Mouse (Mus musculus) limb, embryonic 10.5 days (tissue): ENCODE data around the gene Fam214a. TPM values are rescaled to one million over a fixed set of nuclear protein-coding genes. Genes with fewer than 3 reads are reported as not detected.
A peak's percentile ranks its signal among the peaks of the same experiment; 100 is the strongest.

ENCODE experiments used
- DNase-seq: peaks from one replicate; pipeline ENCODE4 v3.0.0-alpha.2; 2017; ENCODE audit warnings: low spot score
- H3K27ac ChIP-seq: fragments of 300-500 bp; sonication (generic); 2 replicates; pipeline ENCODE4 v1.5.1; 2016; ENCODE audit warnings: mild to moderate bottlenecking
- H3K27me3 ChIP-seq: fragments of 300-500 bp; sonication (generic); 2 replicates; pipeline ENCODE4 v1.6.1; 2016; ENCODE audit warnings: low read depth, mild to moderate bottlenecking; ENCODE audit not compliant: poor library complexity, severe bottlenecking
- H3K36me3 ChIP-seq: fragments of 300-500 bp; sonication (generic); 2 replicates; pipeline ENCODE4 v1.6.1; 2016; ENCODE audit warnings: mild to moderate bottlenecking, moderate library complexity
- H3K4me1 ChIP-seq: fragments of 300-500 bp; sonication (generic); 2 replicates; pipeline ENCODE4 v1.6.1; 2016
- H3K4me3 ChIP-seq: fragments of 300-500 bp; sonication (generic); 2 replicates; pipeline ENCODE4 v1.5.1; 2016; ENCODE audit warnings: mild to moderate bottlenecking, moderate library complexity
- H3K9me3 ChIP-seq: fragments of 300-500 bp; sonication (generic); replicated peaks from 2 replicates; pipeline ENCODE4 v1.6.1; 2016; ENCODE audit warnings: mild to moderate bottlenecking
- WGBS: fragments of 180-500 bp; shearing (Covaris S2); methylation state at CpG from one replicate; pipeline ENCODE4 v1.1.7; 2016; 5-methylcytosine and 5-hydroxymethylcytosine counted together
- polyA plus RNA-seq: library from polyadenylated mRNA; unstranded; fragments of >200 nt; fragmentation: Nextera tagmentation; extraction: Ambion mirVana; gene quantifications from 2 replicates; pipeline ENCODE4 v1.2.1, GENCODE M21; 2016

Fam214a gene
- polyA plus RNA-seq, result 4.0 and 6.4 TPM in 2 replicates

GRCm38 (mm10) chr9:74952756-74953247 is at the start of gene Fam214a:
TSS of gene Fam214a (plus strand) at chr9:74952884.
- Histone ChIP-seq H3K4me3 (peak within 1 kb of the TSS; percentile 89), H3K9me3 (no peaks in the 10 kb centered on the region), H3K36me3 (no peaks in the 10 kb centered on the region), H3K27me3 (no peaks in the 10 kb centered on the region), H3K27ac (peak within 1 kb of the TSS; percentile 88), H3K4me1 (peaks cover 15% of the 10 kb centered on the region)
- under 1% methylated on average over 54 of the region's 59 CpGs for WGBS
- peak; percentile 95 for DNase-seq

- Histone ChIP-seq H3K9me3 (no peaks in the 10 kb centered on the region), H3K4me1 (no peaks in the 10 kb centered on the region; the same call in 1 of the 2 replicates), H3K27ac (no peak overlapping the region), H3K36me3 (no peaks in the 10 kb centered on the region), H3K4me3 (no peak overlapping the region), H3K27me3 (no peaks in the 10 kb centered on the region)
- 13% methylated on average over 7 of the region's 7 CpGs for WGBS
- peak; percentile 73 for DNase-seq
Measured at GRCm38 (mm10) chr9:74904866-74905508, 47.7 kb upstream of the Fam214a start.

DNA sequence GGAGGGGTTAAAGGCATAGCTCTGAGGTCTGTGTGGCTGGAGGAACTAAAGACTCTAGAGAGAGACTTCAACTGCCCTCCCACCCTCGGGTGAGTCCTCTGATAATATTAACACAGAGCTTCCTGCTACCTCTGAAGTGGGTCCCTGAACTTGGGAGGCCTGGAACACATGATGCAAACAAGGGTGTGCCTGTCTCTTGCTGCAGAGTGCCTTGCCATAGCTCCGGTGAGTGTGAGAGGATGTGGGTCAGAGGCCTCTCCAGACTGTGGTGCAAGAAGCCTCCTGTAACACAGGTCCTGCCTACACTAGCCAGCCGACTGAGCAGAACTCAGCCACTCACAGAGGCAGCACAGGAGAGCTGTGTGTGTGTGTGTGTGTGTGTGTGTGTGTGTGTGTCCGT is 45.7 kb upstream of the Fam214a start:
- H3K27ac ChIP-seq, result no peak overlapping the region
- H3K9me3 ChIP-seq, result no peaks in the 10 kb centered on the region
- H3K4me1 ChIP-seq, result peaks cover 8% of the 10 kb centered on the region
- no peaks in the 10 kb centered on the region for H3K27me3 ChIP-seq
- H3K36me3 ChIP-seq, result no peaks in the 10 kb centered on the region
- no peak for DNase-seq
- H3K4me3 ChIP-seq, result no peak overlapping the region
- 65% methylated on average over 4 of the region's 4 CpGs for WGBS

DNA sequence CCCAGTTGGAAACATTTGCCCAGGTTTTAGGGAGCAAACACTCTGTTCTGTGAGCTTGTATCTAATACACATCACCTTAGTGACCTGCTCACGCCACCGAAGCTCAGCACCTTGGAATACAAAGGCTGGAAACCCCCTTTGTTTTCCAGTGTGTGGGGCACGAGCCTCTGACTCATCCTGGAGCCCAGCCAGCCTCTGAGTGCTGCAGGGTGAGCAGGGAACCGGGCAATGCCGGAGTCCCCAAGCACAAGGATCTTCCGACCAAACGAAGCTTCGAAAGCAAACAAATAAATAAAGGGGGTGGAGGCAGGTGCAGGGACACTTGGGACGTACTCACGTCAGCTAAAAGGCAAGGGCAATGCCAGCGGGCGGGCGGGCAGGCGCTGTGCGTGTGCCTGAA is 43.4 kb upstream of the Fam214a start:
- no peaks in the 10 kb centered on the region for H3K36me3 ChIP-seq
- H3K9me3 ChIP-seq, result no peaks in the 10 kb centered on the region
- no peak overlapping the region for H3K27ac ChIP-seq
- peaks cover 25% of the 10 kb centered on the region for H3K4me1 ChIP-seq
- no peak overlapping the region for H3K4me3 ChIP-seq
- H3K27me3 ChIP-seq, result no peaks in the 10 kb centered on the region
- DNase-seq, result no peak
- WGBS, result 85% methylated on average over 15 of the region's 15 CpGs

DNA sequence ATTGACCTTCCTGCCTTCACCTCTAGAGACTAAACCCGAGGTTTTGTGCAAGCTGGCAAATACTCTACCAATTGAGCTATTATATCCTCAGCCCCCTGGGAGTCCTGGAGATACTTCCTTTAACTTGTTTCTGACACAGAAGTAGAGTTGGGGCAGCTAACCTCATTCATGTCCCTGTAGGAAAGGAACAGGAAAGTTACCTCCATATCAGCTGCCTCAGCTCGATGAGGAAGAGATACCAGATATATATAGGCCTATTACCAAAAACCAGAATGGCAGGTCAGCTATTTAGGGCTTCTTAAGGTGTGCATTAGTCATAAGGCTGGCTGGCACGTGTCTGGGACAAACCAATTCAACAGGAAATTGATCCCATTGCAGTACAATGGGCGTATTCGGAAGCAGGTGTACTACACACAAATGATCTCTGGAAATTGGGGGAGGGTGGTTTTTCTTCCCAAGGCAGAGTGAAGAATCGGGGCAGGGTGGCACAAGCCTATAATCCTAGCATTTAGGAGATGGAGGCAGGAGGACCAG is 42.4 kb upstream of the Fam214a start:
- peaks cover 25% of the 10 kb centered on the region for H3K4me1 ChIP-seq
- no peaks in the 10 kb centered on the region for H3K9me3 ChIP-seq
- DNase-seq, result no peak
- H3K27me3 ChIP-seq, result no peaks in the 10 kb centered on the region
- H3K27ac ChIP-seq, result no peak overlapping the region
- H3K4me3 ChIP-seq, result no peak overlapping the region
- 84% methylated on average over 6 of the region's 6 CpGs for WGBS
- no peaks in the 10 kb centered on the region for H3K36me3 ChIP-seq

- DNase-seq, result no peak
- H3K27ac ChIP-seq, result peak overlapping the region; percentile 57; the same call in 1 of the 2 replicates
- peaks cover 25% of the 10 kb centered on the region for H3K4me1 ChIP-seq
- WGBS, result 83% methylated on average over 4 of the region's 4 CpGs
- no peaks in the 10 kb centered on the region for H3K36me3 ChIP-seq
- H3K9me3 ChIP-seq, result no peaks in the 10 kb centered on the region
- no peak overlapping the region for H3K4me3 ChIP-seq
- no peaks in the 10 kb centered on the region for H3K27me3 ChIP-seq
Measured at GRCm38 (mm10) chr9:74911430-74911829, 41.3 kb upstream of the Fam214a start.

DNA sequence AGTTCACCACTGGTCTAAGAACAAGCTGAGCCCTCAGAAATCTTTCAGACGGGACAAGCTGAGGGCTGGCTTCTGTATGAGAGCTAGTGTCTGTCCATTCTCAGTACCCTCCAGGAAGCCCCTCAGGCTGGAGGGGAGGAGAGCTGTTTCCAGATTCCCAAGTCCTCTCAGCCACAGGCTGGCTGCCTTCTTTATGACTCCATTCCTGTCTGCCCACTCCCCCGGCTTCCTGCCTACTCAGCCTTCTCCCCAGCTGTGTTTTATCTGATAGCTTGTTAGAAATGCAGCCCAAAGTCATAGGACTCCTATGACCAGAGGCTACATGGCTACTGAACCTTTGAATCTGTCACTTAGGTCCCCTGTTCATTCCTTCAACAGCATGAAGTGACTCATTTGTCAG is 40.8 kb upstream of the Fam214a start:
- Histone ChIP-seq H3K9me3 (no peaks in the 10 kb centered on the region), H3K27ac (peak overlapping the region; percentile 57; the same call in 1 of the 2 replicates)

DNA sequence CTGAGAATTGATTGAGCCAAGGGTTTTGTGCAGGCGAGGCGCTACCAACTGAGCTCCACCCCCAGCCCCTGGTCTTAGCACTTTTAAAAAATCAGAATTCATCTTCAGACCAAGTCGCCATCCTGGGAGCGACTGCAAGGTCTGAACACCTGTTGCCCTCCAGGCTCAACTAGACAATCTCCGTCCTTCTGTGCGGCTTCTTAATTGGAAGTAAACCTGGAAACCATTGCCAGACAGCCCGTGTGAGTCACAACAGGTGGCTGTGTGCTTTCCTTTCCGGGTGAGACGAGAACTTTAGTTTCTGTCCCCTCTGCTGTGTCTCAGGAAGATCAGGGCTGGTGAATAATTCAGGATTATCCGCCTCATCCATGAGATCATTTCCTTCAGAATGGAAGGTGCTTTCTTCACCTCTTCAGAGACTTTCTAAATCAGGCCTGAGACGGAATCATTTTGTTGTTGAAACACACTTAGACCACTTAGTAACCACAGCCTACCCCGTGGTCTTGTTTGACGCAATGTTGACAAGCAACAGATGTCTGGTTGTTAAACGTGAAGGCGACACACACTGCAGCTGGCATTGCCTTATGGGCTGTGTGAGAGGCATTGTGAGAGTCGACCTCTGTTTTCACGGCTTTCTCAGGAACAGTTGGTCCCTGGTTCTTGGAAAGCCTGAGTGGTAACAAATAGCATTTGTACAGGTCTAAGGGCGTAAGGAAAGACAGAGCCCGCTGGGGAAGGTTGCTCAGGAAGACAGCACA is 39.9 kb upstream of the Fam214a start:
- WGBS, result 73% methylated on average over 19 of the region's 19 CpGs
- Histone ChIP-seq H3K27me3 (no peaks in the 10 kb centered on the region), H3K27ac (peak overlapping the region; percentile 65)

More for the DNA sequence above, 40.8 kb upstream of the Fam214a start:
- no peak for DNase-seq
- no peak overlapping the region for H3K4me3 ChIP-seq
- no peaks in the 10 kb centered on the region for H3K27me3 ChIP-seq
- peaks cover 25% of the 10 kb centered on the region for H3K4me1 ChIP-seq
- H3K36me3 ChIP-seq, result no peaks in the 10 kb centered on the region
- WGBS, result 46% methylated on average over 2 of the region's 2 CpGs

DNA sequence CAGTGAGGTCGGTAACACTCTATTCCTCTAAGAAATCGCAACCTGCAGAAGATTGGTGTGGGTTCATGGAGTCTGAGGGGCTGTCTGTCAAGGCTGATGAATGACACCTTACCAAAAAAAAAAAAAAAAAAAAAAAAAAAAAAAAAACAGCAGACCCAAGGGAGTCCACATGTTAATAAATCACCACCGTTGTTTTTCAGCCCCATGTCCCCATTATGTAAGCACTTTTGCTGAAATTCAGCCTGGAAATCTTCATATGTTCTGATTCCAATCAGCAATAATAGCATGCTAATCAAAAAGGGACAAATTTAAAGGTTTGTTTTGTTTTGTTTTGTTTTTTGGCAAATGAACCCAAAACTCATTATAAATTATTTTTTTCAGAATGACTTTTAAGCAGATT is 37.1 kb upstream of the Fam214a start:
- no peaks in the 10 kb centered on the region for H3K27me3 ChIP-seq
- 83% methylated on average over 3 of the region's 3 CpGs for WGBS
- no peak overlapping the region for H3K27ac ChIP-seq
- H3K4me3 ChIP-seq, result no peak overlapping the region
- H3K4me1 ChIP-seq, result peaks cover 25% of the 10 kb centered on the region
- H3K36me3 ChIP-seq, result no peaks in the 10 kb centered on the region
- DNase-seq, result no peak
- H3K9me3 ChIP-seq, result 0 out of 2 replicates have a peak, but pooled peaks cover 1% of the 10 kb centered on the region

More for the DNA sequence above, 39.9 kb upstream of the Fam214a start:
- peaks cover 25% of the 10 kb centered on the region for H3K4me1 ChIP-seq
- H3K36me3 ChIP-seq, result no peaks in the 10 kb centered on the region
- 0 out of 2 replicates have a peak, but pooled peaks cover 1% of the 10 kb centered on the region for H3K9me3 ChIP-seq
- DNase-seq, result no peak
- no peak overlapping the region for H3K4me3 ChIP-seq

DNA sequence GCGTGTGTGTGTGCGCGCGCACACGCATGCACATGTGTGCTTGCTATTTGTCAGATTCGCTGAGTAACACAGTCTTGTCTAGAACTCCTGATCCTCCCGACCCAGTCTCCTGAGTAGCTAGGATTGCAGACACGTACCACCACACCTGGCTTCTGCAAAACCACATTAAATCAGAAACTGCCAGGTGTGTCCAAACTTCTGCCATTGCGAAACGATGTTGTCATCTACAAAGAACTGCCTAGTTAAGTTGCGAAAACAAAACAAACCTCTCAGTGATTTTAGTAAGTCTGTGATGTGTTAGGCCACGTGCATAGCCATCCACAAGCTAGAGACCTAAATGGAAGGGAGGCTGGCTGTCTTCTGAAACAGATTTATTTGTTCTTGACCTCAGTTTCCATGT is 32.2 kb upstream of the Fam214a start:
- Histone ChIP-seq H3K27me3 (no peaks in the 10 kb centered on the region), H3K4me1 (no peaks in the 10 kb centered on the region), H3K4me3 (no peak overlapping the region), H3K27ac (no peak overlapping the region), H3K9me3 (0 out of 2 replicates have a peak, but pooled peaks cover 1% of the 10 kb centered on the region), H3K36me3 (no peaks in the 10 kb centered on the region)
- no peak for DNase-seq
- WGBS, result 92% methylated on average over 12 of the region's 12 CpGs

DNA sequence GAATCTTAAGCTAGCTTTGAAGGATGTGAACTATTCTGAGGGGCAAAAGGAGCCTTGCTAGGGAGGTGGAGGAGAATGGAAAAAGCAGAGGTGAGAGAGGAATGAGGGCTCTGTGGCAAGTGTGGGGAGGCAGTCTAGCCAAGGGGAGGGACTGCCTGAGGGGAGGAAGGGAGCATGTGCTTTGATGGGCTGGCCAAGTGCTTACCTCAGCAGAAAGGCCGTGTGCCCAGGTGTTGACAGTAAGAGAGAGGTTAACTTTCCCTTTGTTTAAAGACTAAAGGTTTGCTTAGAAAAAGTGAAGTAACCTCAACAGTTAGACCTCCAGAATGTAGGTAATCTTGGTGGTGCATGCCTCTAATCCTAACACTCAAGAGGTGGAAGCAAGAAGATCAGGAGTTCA is 31.3 kb upstream of the Fam214a start:
- H3K4me3 ChIP-seq, result no peak overlapping the region
- no peaks in the 10 kb centered on the region for H3K36me3 ChIP-seq
- H3K9me3 ChIP-seq, result 0 out of 2 replicates have a peak, but pooled peaks cover 1% of the 10 kb centered on the region
- H3K27me3 ChIP-seq, result no peaks in the 10 kb centered on the region
- 50% methylated on average over 1 of the region's 1 CpGs for WGBS
- no peak for DNase-seq
- H3K4me1 ChIP-seq, result no peaks in the 10 kb centered on the region
- H3K27ac ChIP-seq, result no peak overlapping the region

DNA sequence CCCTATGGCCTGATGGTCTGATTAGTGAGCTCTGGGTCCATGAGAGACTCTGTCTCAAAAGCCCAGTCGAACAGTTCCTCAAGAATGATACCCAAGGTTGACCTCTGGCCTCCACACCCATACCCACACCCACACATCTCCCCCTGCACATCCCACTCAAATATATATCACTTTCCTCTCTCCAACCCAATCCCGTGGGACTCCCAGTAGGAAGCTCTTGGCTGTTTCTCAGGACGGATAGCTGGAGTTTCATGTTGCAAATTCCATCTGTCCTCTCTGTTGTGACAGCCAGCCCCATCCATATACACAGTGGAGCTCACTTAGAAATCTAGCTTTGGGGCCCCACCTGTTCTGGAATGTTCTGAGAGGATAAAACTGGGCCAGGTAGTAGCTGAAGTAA is 29.8 kb upstream of the Fam214a start:
- H3K27me3 ChIP-seq, result no peaks in the 10 kb centered on the region
- no peak overlapping the region for H3K27ac ChIP-seq
- H3K9me3 ChIP-seq, result no peaks in the 10 kb centered on the region
- H3K4me1 ChIP-seq, result no peaks in the 10 kb centered on the region
- H3K36me3 ChIP-seq, result no peaks in the 10 kb centered on the region
- H3K4me3 ChIP-seq, result no peak overlapping the region
- DNase-seq, result no peak
- 74% methylated on average over 3 of the region's 3 CpGs for WGBS
